Mouse (Mus musculus) stomach, embryonic 16.5 days (tissue): ENCODE data around the gene Zcchc14. TPM values are rescaled to one million over a fixed set of nuclear protein-coding genes. Genes with fewer than 3 reads are reported as not detected.

ENCODE experiments used
- ATAC-seq: fragments of 200-750 bp; cut with Nextera tagmentation; 2 replicates; pipeline ENCODE4 v1.8.0; 2017; ENCODE audit warnings: moderate number of reproducible peaks, moderate TSS enrichment; ENCODE audit not compliant: insufficient read depth, low FRiP score
- H3K27ac ChIP-seq: fragments of 300-500 bp; sonication (generic); 2 replicates; pipeline ENCODE4 v1.5.1; 2014; ENCODE audit warnings: low read length
- H3K27me3 ChIP-seq: fragments of 300-500 bp; sonication (generic); 2 replicates; pipeline ENCODE4 v1.6.1; 2014; ENCODE audit warnings: low read length, control low read depth, mixed read lengths; ENCODE audit not compliant: control insufficient read depth, insufficient read depth
- H3K36me3 ChIP-seq: fragments of 300-500 bp; sonication (generic); 2 replicates; pipeline ENCODE4 v1.6.1; 2014; ENCODE audit warnings: low read length; ENCODE audit not compliant: control insufficient read depth, insufficient read depth
- H3K4me1 ChIP-seq: fragments of 300-500 bp; sonication (generic); 2 replicates; pipeline ENCODE4 v1.6.1; 2014; ENCODE audit warnings: low read length, control low read depth, mixed read lengths; ENCODE audit not compliant: control insufficient read depth, insufficient read depth
- H3K4me2 ChIP-seq: fragments of 300-500 bp; sonication (generic); 2 replicates; pipeline ENCODE4 v1.6.1; 2014; ENCODE audit warnings: low read depth, low read length, mixed read lengths
- H3K4me3 ChIP-seq: fragments of 300-500 bp; sonication (generic); replicated peaks from 2 replicates; pipeline ENCODE4 v1.5.1; 2014; ENCODE audit warnings: mild to moderate bottlenecking, low read length
- H3K9ac ChIP-seq: fragments of 300-500 bp; sonication (generic); 2 replicates; pipeline ENCODE4 v1.6.1; 2014; ENCODE audit warnings: low read length
- H3K9me3 ChIP-seq: fragments of 300-500 bp; sonication (generic); replicated peaks from 2 replicates; pipeline ENCODE4 v1.6.1; 2016; ENCODE audit warnings: low read length, control low read depth; ENCODE audit not compliant: control insufficient read depth
- WGBS: fragments of 180-500 bp; shearing (Covaris S2); extraction: QIAGEN DNeasy Blood & Tissue Kit; methylation state at CpG from one replicate; pipeline ENCODE4 v1.1.7; 2014; 5-methylcytosine and 5-hydroxymethylcytosine counted together
- polyA plus RNA-seq: library from polyadenylated mRNA; unstranded; fragments of >200 nt; fragmentation: Nextera tagmentation; extraction: Ambion mirVana; gene quantifications from 2 replicates; pipeline ENCODE4 v1.2.1, GENCODE M21; 2015

Zcchc14 gene
- polyA plus RNA-seq, 1 experiment from 2014 or later = 13.2 TPM

GRCm38 (mm10) chr8:121647511-121648215 lies 5.0 kb downstream of the Zcchc14 start:
- WGBS = 78% methylated on average over 12 of the region's 12 CpGs
- no peaks in the 10 kb centered on the region for H3K9me3 ChIP-seq
- H3K4me1 ChIP-seq = peaks cover 46% of the 10 kb centered on the region
- no peaks in the 10 kb centered on the region for H3K36me3 ChIP-seq
- no peak overlapping the region for H3K27ac ChIP-seq
- no peak overlapping the region for H3K9ac ChIP-seq
- no peak for ATAC-seq
- H3K4me2 ChIP-seq = no peak overlapping the region
- no peak overlapping the region for H3K4me3 ChIP-seq
- no peaks in the 10 kb centered on the region for H3K27me3 ChIP-seq

- 64% methylated on average over 11 of the region's 11 CpGs for WGBS
- Histone ChIP-seq H3K27me3 (no peaks in the 10 kb centered on the region), H3K9ac (no peak overlapping the region), H3K36me3 (no peaks in the 10 kb centered on the region), H3K4me1 (peaks cover 18% of the 10 kb centered on the region; the same call in 1 of the 2 replicates), H3K9me3 (no peaks in the 10 kb centered on the region), H3K27ac (no peak overlapping the region), H3K4me3 (no peak overlapping the region), H3K4me2 (no peak overlapping the region)
- ATAC-seq = no peak
Measured at GRCm38 (mm10) chr8:121643384-121643783, 9.3 kb downstream of the Zcchc14 start.

- Histone ChIP-seq H3K4me1 (peaks cover 12% of the 10 kb centered on the region), H3K4me2 (no peak overlapping the region), H3K27me3 (no peaks in the 10 kb centered on the region), H3K36me3 (no peaks in the 10 kb centered on the region), H3K27ac (no peak overlapping the region), H3K9ac (no peak overlapping the region), H3K4me3 (no peak overlapping the region), H3K9me3 (no peaks in the 10 kb centered on the region)
- 79% methylated on average over 3 of the region's 3 CpGs for WGBS
- ATAC-seq = no peak
Measured at GRCm38 (mm10) chr8:121642804-121643203, 9.9 kb downstream of the Zcchc14 start.

GRCm38 (mm10) chr8:121636180-121636579 lies 16.5 kb downstream of the Zcchc14 start:
- Histone ChIP-seq H3K9me3 (no peaks in the 10 kb centered on the region), H3K4me2 (no peak overlapping the region), H3K27me3 (no peaks in the 10 kb centered on the region), H3K9ac (no peak overlapping the region), H3K27ac (no peak overlapping the region), H3K36me3 (no peaks in the 10 kb centered on the region), H3K4me1 (peaks cover 22% of the 10 kb centered on the region), H3K4me3 (no peak overlapping the region)
- ATAC-seq = no peak
- WGBS = 70% methylated on average over 8 of the region's 8 CpGs

GRCm38 (mm10) chr8:121635534-121635933 lies 17.2 kb downstream of the Zcchc14 start:
- 59% methylated on average over 6 of the region's 6 CpGs for WGBS
- Histone ChIP-seq H3K9me3 (no peaks in the 10 kb centered on the region), H3K9ac (no peak overlapping the region), H3K27ac (no peak overlapping the region), H3K4me3 (no peak overlapping the region), H3K36me3 (no peaks in the 10 kb centered on the region), H3K4me2 (no peak overlapping the region), H3K4me1 (peaks cover 22% of the 10 kb centered on the region), H3K27me3 (no peaks in the 10 kb centered on the region)
- no peak for ATAC-seq

- H3K27me3 ChIP-seq = no peaks in the 10 kb centered on the region
- no peak for ATAC-seq
- H3K4me1 ChIP-seq = peaks cover 22% of the 10 kb centered on the region
- H3K9ac ChIP-seq = no peak overlapping the region
- no peaks in the 10 kb centered on the region for H3K9me3 ChIP-seq
- H3K4me3 ChIP-seq = no peak overlapping the region
- H3K4me2 ChIP-seq = no peak overlapping the region
- no peak overlapping the region for H3K27ac ChIP-seq
- 75% methylated on average over 5 of the region's 5 CpGs for WGBS
- peaks cover 10% of the 10 kb centered on the region; the same call in 1 of the 2 replicates for H3K36me3 ChIP-seq
Measured at GRCm38 (mm10) chr8:121632401-121632800, 20.3 kb downstream of the Zcchc14 start.

- H3K9me3 ChIP-seq = no peaks in the 10 kb centered on the region
- peaks cover 10% of the 10 kb centered on the region; the same call in 1 of the 2 replicates for H3K36me3 ChIP-seq
- H3K27ac ChIP-seq = peak overlapping the region; percentile 58; the same call in 1 of the 2 replicates
- H3K4me2 ChIP-seq = no peak overlapping the region
- no peak overlapping the region for H3K4me3 ChIP-seq
- H3K27me3 ChIP-seq = no peaks in the 10 kb centered on the region
- H3K9ac ChIP-seq = no peak overlapping the region
- no peak for ATAC-seq
- H3K4me1 ChIP-seq = peaks cover 22% of the 10 kb centered on the region
- WGBS = 44% methylated on average over 7 of the region's 7 CpGs
Measured at GRCm38 (mm10) chr8:121631645-121632071, 21.0 kb downstream of the Zcchc14 start.

GRCm38 (mm10) chr8:121628681-121629080 lies 24.0 kb downstream of the Zcchc14 start:
- Histone ChIP-seq H3K27ac (no peak overlapping the region), H3K4me2 (no peak overlapping the region), H3K9ac (no peak overlapping the region), H3K4me3 (no peak overlapping the region), H3K27me3 (no peaks in the 10 kb centered on the region), H3K4me1 (peaks cover 17% of the 10 kb centered on the region), H3K36me3 (peaks cover 10% of the 10 kb centered on the region; the same call in 1 of the 2 replicates), H3K9me3 (no peaks in the 10 kb centered on the region)
- 80% methylated on average over 4 of the region's 4 CpGs for WGBS
- ATAC-seq = no peak

GRCm38 (mm10) chr8:121623043-121623442 lies 29.7 kb downstream of the Zcchc14 start:
- H3K9ac ChIP-seq = no peak overlapping the region
- H3K4me2 ChIP-seq = no peak overlapping the region
- no peaks in the 10 kb centered on the region for H3K9me3 ChIP-seq
- peaks cover 4% of the 10 kb centered on the region; the same call in 1 of the 2 replicates for H3K36me3 ChIP-seq
- WGBS = 89% methylated on average over 8 of the region's 8 CpGs
- peaks cover 36% of the 10 kb centered on the region for H3K4me1 ChIP-seq
- no peak overlapping the region for H3K4me3 ChIP-seq
- no peak overlapping the region for H3K27ac ChIP-seq
- no peaks in the 10 kb centered on the region for H3K27me3 ChIP-seq
- ATAC-seq = no peak
